Mouse (Mus musculus) C2C12 (cell line): ENCODE measurements around the gene Tanc1.

Experiments
- CTCF ChIP-seq: IDR thresholded peaks from one replicate; pipeline ENCODE4 v1.5.1; 2011; ENCODE audit not compliant: control insufficient read depth, insufficient read depth, insufficient read length
- USF1 ChIP-seq: IDR thresholded peaks from one replicate; pipeline ENCODE4 v1.6.1; 2011; ENCODE audit warnings: low read depth, mild to moderate bottlenecking, control low read depth, moderate library complexity

- TF ChIP-seq CTCF (no peak), USF1 (no peak)
These were observed 104.6 kb downstream of the Tanc1 start for GRCm38 (mm10) chr2:59716461-59716860.
